Mouse (Mus musculus) embryonic facial prominence, embryonic 14.5 days (tissue): Measurements from ENCODE around the gene Prdm16. TPM values are rescaled to one million over a fixed set of nuclear protein-coding genes. Genes with fewer than 3 reads are reported as not detected.
A peak's percentile ranks its signal among the peaks of the same experiment; 100 is the strongest.

Source experiments
- ATAC-seq: fragments of 200-750 bp; cut with Nextera tagmentation; 2 replicates; pipeline ENCODE4 v1.8.0; 2017; ENCODE audit warnings: low read depth, moderate number of reproducible peaks, moderate TSS enrichment
- DNase-seq: peaks from one replicate; pipeline ENCODE4 v3.0.0-alpha.2; 2015; ENCODE audit warnings: low spot score
- H3K27ac ChIP-seq: fragments of 300-500 bp; sonication (generic); replicated peaks from 2 replicates; pipeline ENCODE4 v1.5.1; 2014; ENCODE audit warnings: low read depth, mild to moderate bottlenecking, low read length, moderate library complexity
- H3K27me3 ChIP-seq: fragments of 300-500 bp; sonication (generic); replicated peaks from 2 replicates; pipeline ENCODE4 v1.6.1; 2014; ENCODE audit warnings: low read length; ENCODE audit not compliant: control insufficient read depth, insufficient read depth
- H3K36me3 ChIP-seq: fragments of 300-500 bp; sonication (generic); 2 replicates; pipeline ENCODE4 v1.6.1; 2014; ENCODE audit warnings: low read length, mixed read lengths; ENCODE audit not compliant: control insufficient read depth, insufficient read depth
- H3K4me1 ChIP-seq: fragments of 300-500 bp; sonication (generic); 2 replicates; pipeline ENCODE4 v1.6.1; 2014; ENCODE audit warnings: antibody characterized with exemption, low read length; ENCODE audit not compliant: control insufficient read depth, insufficient read depth
- H3K4me2 ChIP-seq: fragments of 300-500 bp; sonication (generic); 2 replicates; pipeline ENCODE4 v1.6.1; 2014; ENCODE audit warnings: low read depth, mild to moderate bottlenecking, low read length, moderate library complexity, mixed read lengths
- H3K4me3 ChIP-seq: fragments of 300-500 bp; sonication (generic); 2 replicates; pipeline ENCODE4 v1.5.1; 2014; ENCODE audit warnings: low read depth, mild to moderate bottlenecking, low read length
- H3K9ac ChIP-seq: fragments of 300-500 bp; sonication (generic); 2 replicates; pipeline ENCODE4 v1.6.1; 2014; ENCODE audit warnings: low read depth, mild to moderate bottlenecking, low read length, moderate library complexity, mixed read lengths
- H3K9me3 ChIP-seq: fragments of 300-500 bp; sonication (generic); 2 replicates; pipeline ENCODE4 v1.6.1; 2016; ENCODE audit warnings: low read length; ENCODE audit not compliant: control insufficient read depth
- WGBS: fragments of 180-500 bp; shearing (Covaris S2); extraction: QIAGEN DNeasy Blood & Tissue Kit; methylation state at CpG from one replicate; pipeline ENCODE4 v1.1.7; 2014; 5-methylcytosine and 5-hydroxymethylcytosine counted together
- polyA plus RNA-seq: library from polyadenylated mRNA; unstranded; fragments of >200 nt; fragmentation: Nextera tagmentation; extraction: Ambion mirVana; gene quantifications from 2 replicates; pipeline ENCODE4 v1.2.1, GENCODE M21; 2014

Gene Prdm16
- polyA plus RNA-seq, 1 experiment from 2014 or later = 12.7 TPM

DNA sequence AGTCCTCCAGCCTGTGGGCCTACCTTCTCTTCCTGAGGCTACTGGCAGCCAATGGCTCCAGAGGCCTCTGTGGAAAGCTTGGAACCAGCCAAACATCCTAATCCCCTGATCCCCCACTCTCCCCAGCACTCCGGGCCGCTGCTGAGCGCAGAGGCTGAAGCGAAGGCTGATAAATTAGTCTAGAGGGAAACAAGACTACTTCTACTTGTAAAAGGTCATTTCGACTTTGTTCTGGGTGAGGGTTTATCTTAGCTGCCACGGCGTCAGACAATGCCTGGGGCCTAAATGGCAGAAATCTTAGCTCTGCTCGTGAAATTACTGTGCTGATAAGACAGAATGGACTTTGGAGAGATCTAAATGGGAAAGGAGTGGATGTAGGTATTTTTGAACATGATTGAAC is 120.2 kb downstream of the Prdm16 start:
- Histone ChIP-seq H3K4me3 (no peak overlapping the region), H3K36me3 (no peaks in the 10 kb centered on the region), H3K4me1 (peaks cover 5% of the 10 kb centered on the region), H3K27ac (no peak overlapping the region), H3K9ac (no peak overlapping the region), H3K27me3 (no peaks in the 10 kb centered on the region), H3K4me2 (no peak overlapping the region), H3K9me3 (no peaks in the 10 kb centered on the region)
- ATAC-seq (no peak), DNase-seq (no peak)
- 60% methylated on average over 8 of the region's 8 CpGs for WGBS

DNA sequence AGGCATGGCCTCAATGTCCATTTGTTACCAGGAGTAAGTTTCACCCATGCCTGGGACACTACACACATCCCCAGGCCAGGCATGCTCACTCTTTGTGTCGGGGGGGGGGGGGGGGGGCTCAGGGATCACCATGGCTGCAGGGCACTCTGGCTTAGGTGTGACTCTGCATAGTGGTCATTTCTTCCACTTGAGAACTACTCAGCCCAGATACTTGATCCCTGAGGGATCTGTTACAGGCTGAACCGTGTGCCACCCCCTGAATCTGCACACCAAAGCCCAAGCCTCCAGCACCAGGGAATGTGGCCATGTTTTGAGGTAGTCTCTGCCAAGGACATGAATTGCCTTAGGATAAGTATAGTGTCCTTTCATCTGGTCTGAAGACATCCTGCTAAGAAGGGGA is 123.0 kb downstream of the Prdm16 start:
- Histone ChIP-seq H3K27me3 (no peaks in the 10 kb centered on the region), H3K4me3 (no peak overlapping the region), H3K4me1 (peaks cover 10% of the 10 kb centered on the region), H3K36me3 (no peaks in the 10 kb centered on the region), H3K9ac (no peak overlapping the region), H3K27ac (no peak overlapping the region), H3K4me2 (no peak overlapping the region), H3K9me3 (no peaks in the 10 kb centered on the region)
- 60% methylated on average over 2 of the region's 2 CpGs for WGBS
- no peak for DNase-seq
- no peak for ATAC-seq

DNA sequence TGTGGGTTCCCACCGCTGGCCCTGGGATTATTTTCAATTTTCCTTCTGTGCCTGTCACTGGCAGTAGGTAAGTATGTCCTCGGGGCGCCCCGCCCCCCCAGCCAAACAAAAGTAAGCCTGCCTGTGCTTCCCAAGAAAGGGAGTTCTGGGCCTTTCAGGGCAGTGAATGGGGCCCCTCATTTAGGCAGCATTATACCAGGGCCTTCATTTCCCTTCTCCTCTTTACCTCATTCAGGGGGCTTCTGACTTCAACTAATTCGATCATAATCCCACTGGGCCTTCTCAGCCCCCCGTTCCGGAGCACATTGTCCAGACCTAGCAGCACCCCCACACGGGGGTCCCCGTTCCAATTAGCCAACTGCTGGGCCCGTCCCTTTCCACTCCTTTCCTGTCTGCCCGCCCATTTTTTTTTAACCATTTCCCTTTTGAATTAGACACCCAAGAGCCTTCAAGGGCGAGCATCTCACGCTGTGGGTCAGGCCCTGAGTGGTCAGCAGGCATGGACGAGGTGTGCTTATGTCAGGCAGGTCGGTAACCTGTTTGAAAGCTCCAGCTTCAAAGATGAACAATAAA is 124.1 kb downstream of the Prdm16 start:
- DNase-seq (no peak), ATAC-seq (no peak)
- Histone ChIP-seq H3K27ac (no peak overlapping the region), H3K4me1 (peaks cover 10% of the 10 kb centered on the region), H3K9ac (no peak overlapping the region), H3K9me3 (no peaks in the 10 kb centered on the region), H3K27me3 (no peaks in the 10 kb centered on the region), H3K4me2 (no peak overlapping the region), H3K36me3 (no peaks in the 10 kb centered on the region), H3K4me3 (no peak overlapping the region)
- WGBS = 27% methylated on average over 15 of the region's 15 CpGs

DNA sequence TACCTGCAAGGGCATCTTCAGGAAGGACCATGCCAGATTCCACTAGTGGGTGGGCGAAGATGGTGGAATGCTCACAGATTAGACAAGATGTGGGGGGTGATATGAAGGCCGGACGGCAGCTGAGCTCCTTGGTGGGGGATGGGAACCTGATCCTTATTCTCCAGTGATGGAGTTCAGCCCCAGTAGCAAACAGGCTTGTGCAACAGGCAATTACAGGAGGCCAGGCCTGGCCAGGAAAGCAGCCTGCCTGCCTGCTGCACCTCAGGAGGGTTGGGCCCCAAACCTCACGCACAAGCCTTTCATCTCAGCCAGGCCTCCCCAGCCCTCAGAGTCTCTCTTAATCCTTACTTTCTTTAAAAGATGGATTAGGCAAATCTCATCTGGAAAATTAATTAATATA is 124.9 kb downstream of the Prdm16 start:
- H3K36me3 ChIP-seq = no peaks in the 10 kb centered on the region
- WGBS = 52% methylated on average over 4 of the region's 4 CpGs
- H3K9me3 ChIP-seq = no peaks in the 10 kb centered on the region
- no peak overlapping the region for H3K4me2 ChIP-seq
- DNase-seq = peak; percentile 39
- ATAC-seq = no peak
- no peak overlapping the region for H3K4me3 ChIP-seq
- H3K9ac ChIP-seq = no peak overlapping the region
- no peak overlapping the region for H3K27ac ChIP-seq
- H3K4me1 ChIP-seq = peaks cover 10% of the 10 kb centered on the region
- H3K27me3 ChIP-seq = no peaks in the 10 kb centered on the region

DNA sequence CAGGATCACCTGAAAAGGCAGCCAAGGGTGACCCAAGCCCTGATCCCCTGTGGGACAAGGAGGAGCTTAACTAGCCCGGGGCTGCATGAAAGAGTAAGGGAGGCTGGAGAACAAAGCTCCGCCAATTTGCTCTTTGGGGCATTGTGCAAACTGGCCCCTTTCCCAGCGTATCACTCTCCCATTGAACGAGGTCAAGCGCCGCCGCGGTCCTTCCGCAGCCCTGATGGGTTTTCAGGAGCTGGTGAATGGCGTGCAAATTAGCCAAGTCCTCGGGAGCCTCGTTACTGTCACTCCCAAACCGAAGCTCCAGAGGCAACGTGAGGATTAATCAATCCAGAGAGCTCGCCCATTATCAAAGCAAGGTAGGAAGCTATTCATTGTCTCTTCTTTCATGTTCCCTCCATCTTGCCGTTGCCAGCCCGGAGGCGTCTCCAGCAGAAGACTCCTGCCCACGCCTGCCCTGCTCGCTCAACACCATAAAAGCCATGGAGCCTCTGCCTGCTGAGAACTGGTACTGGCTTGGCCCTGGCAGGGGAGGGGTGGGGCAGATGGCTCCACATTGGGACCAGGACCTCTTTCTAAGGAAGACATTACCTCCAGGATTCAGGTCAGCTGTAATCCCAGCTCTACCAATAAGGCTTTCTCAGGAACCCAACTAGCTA is 129.8 kb downstream of the Prdm16 start:
- no peak for ATAC-seq
- peak; percentile 35 for DNase-seq
- H3K9me3 ChIP-seq = no peaks in the 10 kb centered on the region
- 15% methylated on average over 20 of the region's 20 CpGs for WGBS
- H3K4me2 ChIP-seq = 0 out of 2 replicates have a peak overlapping the region, but pooled peaks have one; percentile 23
- H3K4me1 ChIP-seq = peaks cover 15% of the 10 kb centered on the region
- no peak overlapping the region for H3K4me3 ChIP-seq
- H3K36me3 ChIP-seq = no peaks in the 10 kb centered on the region
- no peak overlapping the region for H3K27ac ChIP-seq
- H3K27me3 ChIP-seq = no peaks in the 10 kb centered on the region
- no peak overlapping the region for H3K9ac ChIP-seq

DNA sequence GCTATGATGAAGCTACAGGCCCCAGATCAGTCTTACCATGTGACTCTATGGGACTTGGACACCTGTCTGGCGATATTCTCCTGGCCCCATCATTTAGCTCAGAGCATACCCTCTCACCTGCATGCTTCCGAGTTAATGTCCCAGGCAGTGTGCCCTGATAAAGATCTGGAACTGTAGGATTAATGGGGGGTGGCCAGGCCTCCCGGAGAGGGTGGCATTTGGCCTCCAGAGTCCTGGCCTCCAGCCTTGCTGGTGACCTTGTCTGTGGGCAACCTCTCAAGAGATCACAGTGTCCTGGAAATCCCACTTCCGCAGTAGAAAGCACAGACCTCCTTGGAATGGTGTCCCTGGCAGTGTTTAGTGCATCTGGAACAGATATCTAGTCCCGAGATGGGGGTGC is 131.4 kb downstream of the Prdm16 start:
- H3K4me1 ChIP-seq = peaks cover 22% of the 10 kb centered on the region
- no peak for ATAC-seq

DNA sequence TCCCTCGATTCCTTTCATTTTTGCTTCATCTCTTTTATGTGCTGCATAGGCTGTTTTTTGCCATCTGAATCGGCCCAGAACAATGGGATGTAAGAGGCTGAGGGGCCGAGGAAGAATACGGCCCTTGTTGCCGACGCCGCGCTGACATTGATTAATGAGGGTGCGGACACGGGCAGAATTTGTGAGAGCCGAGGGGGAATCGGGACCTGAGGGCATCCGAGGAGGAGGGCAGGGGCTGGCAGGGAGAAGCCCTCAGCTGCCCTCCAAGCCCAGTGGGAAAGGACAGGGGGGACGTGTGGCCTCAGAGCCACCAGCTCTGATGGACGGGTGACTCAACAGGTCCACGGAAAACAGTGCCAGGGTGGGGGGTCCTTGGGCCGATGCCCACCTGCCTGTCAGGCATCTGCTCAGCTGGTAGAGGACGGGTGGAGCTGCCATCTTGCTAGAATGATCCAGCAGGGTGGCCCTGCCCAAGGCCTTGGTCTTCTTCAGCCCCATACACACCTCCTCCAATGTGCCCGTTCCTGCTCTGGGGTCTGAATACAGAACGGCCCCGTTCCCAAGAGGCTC is 133.3 kb downstream of the Prdm16 start:
- no peaks in the 10 kb centered on the region for H3K9me3 ChIP-seq
- no peak overlapping the region for H3K9ac ChIP-seq
- H3K4me2 ChIP-seq = 0 out of 2 replicates have a peak overlapping the region, but pooled peaks have one; percentile 15
- H3K27me3 ChIP-seq = peaks cover 10% of the 10 kb centered on the region; the same call in 1 of the 2 replicates
- 44% methylated on average over 18 of the region's 21 CpGs for WGBS
- H3K36me3 ChIP-seq = no peaks in the 10 kb centered on the region
- DNase-seq = no peak
- H3K4me3 ChIP-seq = no peak overlapping the region
- H3K4me1 ChIP-seq = peaks cover 33% of the 10 kb centered on the region
- ATAC-seq = no peak
- H3K27ac ChIP-seq = no peak overlapping the region

More for the DNA sequence above, 131.4 kb downstream of the Prdm16 start:
- no peak for DNase-seq
- Histone ChIP-seq H3K4me2 (no peak overlapping the region), H3K27ac (no peak overlapping the region), H3K4me3 (no peak overlapping the region), H3K27me3 (peaks cover 10% of the 10 kb centered on the region; the same call in 1 of the 2 replicates), H3K9me3 (no peaks in the 10 kb centered on the region), H3K36me3 (no peaks in the 10 kb centered on the region), H3K9ac (no peak overlapping the region)
- WGBS = 83% methylated on average over 5 of the region's 5 CpGs

DNA sequence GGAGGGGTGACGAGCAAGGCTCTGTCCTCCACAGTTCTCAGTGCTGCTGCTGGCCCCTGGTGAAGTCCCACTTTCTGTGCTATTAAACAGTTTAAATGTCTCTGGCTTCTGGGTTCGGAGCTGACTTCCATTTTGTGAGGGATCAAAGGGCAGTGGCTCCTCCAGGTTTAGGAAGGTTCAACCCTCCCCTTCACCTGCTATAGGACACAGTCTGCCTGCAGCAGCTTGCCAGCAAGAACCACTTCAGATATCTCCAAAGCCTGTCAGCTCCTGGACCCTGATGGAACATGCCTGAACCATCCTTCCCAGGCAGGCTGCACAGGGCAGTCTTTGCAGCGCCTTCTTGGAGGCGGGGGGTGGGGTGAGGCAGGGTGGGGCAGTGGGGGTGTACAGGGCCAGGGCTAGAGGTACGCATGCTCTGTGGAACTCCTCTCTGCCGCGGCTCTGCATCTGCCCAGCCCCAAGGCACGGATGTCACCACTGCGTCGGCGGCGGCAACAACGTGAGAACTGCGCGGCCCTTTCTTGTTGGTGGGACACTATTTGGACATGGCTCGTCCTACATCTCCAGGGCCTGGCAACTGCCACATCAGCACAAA is 134.2 kb downstream of the Prdm16 start:
- H3K4me3 ChIP-seq = no peak overlapping the region
- WGBS = 60% methylated on average over 15 of the region's 16 CpGs
- H3K27me3 ChIP-seq = peaks cover 10% of the 10 kb centered on the region; the same call in 1 of the 2 replicates
- DNase-seq = no peak
- no peaks in the 10 kb centered on the region for H3K36me3 ChIP-seq
- H3K9me3 ChIP-seq = no peaks in the 10 kb centered on the region
- no peak overlapping the region for H3K4me2 ChIP-seq
- no peak overlapping the region for H3K27ac ChIP-seq
- ATAC-seq = peak; percentile 67; the same call in 1 of the 2 replicates
- no peak overlapping the region for H3K9ac ChIP-seq
- H3K4me1 ChIP-seq = peaks cover 34% of the 10 kb centered on the region
